Mouse (Mus musculus): ENCODE data around the gene Gm9999. TPM values are rescaled to one million over a fixed set of nuclear protein-coding genes. Genes with fewer than 3 reads are reported as not detected.
"Not testable (repeated sequence)": the region's sequence is repeated elsewhere in the genome, so short reads cannot be mapped to it uniquely, and the experiment has no call there.

Gm9999 gene
- total RNA-seq (2021) = not detected
- long read RNA-seq, experiment 1 = 0 reads
- long read RNA-seq, experiment 2 = 0 reads

DNA sequence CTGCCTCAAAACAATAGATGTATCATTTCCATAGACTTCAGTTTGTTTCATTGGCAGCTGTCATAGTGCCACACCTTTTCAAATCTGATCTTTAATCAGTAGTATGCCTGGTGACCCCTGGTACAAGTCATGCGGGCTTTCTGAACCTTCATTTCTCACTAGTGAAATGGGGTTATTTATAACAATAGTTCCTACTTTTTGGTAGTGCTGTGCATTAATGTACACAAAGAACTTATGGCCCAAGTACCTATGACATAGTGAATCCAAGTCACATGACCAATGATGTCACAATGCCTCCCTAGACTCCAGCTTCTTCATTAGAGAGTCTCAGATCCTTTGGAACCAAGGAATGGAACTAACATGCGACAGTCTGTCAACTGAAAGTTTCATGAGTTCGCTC lies at the start of gene Gm9999:
Gm9999 (plus strand) TSS at position 301 of the 400 bp plus-strand sequence.
- intact Hi-C loops (cut with DNase I) = no loop called here
- no peak for DNase-seq

GRCm38 (mm10) chr7:46934788-46935187 lies 48.6 kb upstream of the Gm9999 start:
- intact Hi-C loops (cut with DNase I) = no loop called here
- no peak for DNase-seq

DNA sequence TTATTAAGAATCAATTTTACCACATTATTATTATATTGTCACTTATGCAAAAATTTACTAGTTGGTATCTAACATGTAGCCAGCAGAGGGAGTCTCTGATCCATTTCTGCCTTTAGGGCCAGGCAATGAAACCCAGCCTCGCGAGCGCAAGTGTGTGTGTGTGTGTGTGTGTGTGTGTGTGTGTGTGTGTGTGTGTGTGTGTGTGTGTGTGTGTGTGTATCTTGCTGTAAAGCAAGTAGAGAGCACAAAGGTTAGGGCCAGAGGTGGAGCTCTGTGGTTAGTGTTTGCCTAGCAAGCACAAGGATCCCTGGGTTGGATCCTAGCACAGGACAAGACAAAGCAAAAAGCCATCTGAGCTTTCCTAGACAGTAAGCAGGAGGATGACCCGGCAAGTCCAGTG lies 47.5 kb upstream of the Gm9999 start:
- intact Hi-C loops (cut with DNase I) = no loop called here
- DNase-seq = no peak

DNA sequence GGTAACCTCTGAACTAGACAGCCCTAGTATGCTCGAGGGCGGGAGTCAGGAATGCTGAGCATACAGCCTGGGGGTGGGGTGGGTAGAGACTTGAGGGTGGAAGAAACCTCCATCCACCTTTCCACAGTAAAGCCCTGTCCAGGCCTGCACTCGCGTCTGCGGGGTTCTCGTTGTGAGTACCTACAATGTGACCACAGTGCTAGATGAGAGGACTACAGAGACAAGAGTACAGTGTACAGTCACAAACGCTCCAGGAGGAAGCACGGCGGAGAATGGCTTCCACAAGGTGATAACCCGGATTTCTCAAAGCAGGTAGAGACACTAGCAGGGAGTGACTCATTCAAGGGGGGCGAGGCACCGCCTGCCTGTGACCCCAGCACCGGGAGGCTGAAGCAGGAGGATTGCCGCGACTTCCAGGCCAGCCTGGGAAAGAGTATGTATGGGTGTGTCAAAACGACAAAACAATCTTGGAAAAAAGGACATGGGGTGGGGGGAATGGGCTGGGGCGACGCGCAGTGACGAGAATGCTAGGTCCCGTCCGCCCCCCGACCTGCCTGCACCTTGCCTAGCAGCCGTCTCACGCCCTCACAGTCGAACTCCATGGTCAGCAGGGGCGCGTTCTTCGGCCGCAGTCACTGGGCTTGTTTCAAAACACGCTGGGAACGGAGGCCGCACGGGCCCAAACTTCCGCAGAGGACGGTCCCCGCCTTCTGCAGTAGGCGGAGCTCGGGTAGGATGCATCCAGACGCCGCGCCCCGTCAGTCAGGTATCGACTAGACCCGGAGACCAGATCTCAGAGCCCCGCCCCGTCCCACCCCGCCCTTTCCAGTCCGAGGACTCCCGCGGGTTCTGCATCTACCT lies 25.3 kb upstream of the Gm9999 start, which contains the start of gene Uevld:
Uevld (minus strand) TSS at position 697 of the 861 bp plus-strand sequence.
- intact Hi-C loops (cut with DNase I) = no loop called here

DNA sequence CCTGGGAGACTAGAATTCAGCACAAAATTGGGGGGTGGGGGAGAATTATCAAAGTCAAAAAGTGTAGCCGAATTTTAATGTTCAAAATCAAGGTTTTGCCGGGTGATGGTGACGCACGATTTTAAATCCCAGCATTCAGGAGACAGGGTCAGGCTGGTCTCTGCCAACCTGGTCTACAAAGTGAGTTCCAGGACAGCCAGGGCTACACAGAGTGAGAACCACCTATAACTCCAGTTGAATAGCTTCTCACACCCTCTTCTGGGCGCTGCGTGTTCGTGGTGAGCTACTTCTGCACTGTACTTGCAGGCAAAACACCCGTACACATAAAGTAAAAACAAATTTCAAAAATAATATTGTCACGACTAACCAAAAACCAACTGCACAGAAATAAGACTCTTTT lies 24.5 kb upstream of the Gm9999 start:
- intact Hi-C loops (cut with DNase I) = no loop called here
- DNase-seq = no peak

More for the DNA sequence above, 25.3 kb upstream of the Gm9999 start, which contains the start of gene Uevld:
- DNase-seq = peak; percentile 91 to 95

- intact Hi-C loops (cut with DNase I) = loop anchor here (5.0 kb wide), 2 partner anchors 121 to 191 kb away; no protein-coding TSS in a partner anchor
- no peak for DNase-seq
Measured at GRCm38 (mm10) chr7:46960991-46961390, 22.4 kb upstream of the Gm9999 start.

- DNase-seq = no peak
- intact Hi-C loops (cut with DNase I) = loop anchor here (2.0 to 5.0 kb wide), 3 partner anchors 53 to 190 kb away; no protein-coding TSS in a partner anchor
Measured at GRCm38 (mm10) chr7:46962132-46962531, 21.2 kb upstream of the Gm9999 start.

DNA sequence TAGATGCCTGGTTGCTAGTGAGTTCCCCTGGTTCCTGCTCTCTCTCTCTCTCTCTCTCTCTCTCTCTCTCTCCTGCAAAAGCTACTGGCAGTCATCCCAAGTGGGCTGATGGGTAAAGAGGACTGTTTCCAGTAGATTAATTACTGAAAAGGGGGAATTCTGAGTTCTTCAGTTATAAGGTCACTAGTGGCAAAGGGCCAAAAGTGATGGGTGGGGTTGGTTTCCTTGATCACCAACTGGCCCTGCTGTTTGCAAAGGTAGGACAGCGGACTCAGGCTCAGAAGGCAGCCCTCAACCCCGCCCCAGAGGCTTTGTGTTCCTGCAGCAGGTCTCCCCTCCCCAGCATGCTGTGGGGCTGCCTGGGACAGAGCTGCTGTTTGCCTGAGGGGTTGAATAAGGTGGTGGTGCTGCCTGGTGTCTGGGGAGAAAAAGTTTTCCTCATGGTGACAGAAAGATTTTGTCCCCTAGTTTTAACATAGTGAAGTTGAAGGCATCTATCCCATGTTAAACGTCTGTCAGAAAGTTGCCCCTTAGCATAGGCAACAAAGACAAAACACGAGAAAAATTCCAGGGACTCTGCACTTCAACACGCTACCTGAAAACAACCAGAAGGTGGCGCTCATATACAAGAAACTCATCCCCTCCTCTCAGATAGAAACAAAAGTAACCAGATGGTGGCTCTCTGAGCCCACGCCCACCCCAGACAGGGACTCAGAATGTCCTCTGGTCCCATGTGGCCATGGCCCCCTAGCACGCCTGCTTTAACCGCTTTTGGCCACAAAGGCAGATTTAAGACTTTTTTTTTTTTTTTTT lies 20.4 kb upstream of the Gm9999 start:
- intact Hi-C loops (cut with DNase I) = loop anchor here (2.0 to 5.0 kb wide), 3 partner anchors 52 to 189 kb away; no protein-coding TSS in a partner anchor
- DNase-seq = peak in 1 of 2 experiments; percentile 54

DNA sequence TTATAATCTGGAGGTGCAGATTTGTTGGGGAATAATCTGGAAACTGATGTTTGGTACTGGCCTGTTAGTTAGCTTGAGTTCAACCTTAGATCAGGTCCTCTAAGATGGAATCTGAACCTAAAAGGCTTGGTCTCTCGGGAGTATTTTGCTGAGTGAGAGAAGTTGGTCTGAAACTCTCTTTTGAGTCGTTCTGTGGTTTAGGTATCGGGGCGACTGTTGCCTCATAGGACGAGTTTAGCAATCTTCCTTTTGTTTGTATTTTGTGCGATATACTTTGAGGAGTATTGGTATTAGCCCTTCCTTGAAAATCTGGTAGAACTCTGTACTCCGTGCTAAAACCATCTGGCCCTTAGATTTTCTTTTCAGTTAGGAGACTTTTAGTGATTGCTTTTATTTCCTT lies 19.3 kb upstream of the Gm9999 start:
- no peak for DNase-seq
- intact Hi-C loops (cut with DNase I) = loop anchor here (5.0 kb wide), 2 partner anchors 118 to 188 kb away; no protein-coding TSS in a partner anchor

DNA sequence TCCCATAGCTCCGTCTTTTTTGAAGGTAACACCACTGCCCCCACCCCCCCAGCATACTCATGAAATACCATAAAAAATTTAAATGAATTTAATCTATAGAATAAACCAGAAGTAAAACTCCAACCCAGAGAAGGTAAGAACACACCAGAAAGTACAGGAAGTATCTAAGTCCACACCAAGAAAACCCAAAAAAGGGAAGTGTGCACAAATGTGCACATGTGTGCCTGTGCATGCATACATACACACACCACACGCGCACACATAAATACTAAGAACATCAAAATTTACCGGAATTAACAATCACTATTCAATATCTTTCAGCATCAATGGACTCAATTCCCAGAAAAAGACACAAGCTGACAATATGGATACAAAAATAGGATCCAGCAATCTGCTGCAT lies 13.5 kb upstream of the Gm9999 start:
- intact Hi-C loops (cut with DNase I) = no loop called here
- no peak for DNase-seq

GRCm38 (mm10) chr7:46974648-46975047 lies 8.7 kb upstream of the Gm9999 start:
- intact Hi-C loops (cut with DNase I) = no loop called here
- DNase-seq = no peak

DNA sequence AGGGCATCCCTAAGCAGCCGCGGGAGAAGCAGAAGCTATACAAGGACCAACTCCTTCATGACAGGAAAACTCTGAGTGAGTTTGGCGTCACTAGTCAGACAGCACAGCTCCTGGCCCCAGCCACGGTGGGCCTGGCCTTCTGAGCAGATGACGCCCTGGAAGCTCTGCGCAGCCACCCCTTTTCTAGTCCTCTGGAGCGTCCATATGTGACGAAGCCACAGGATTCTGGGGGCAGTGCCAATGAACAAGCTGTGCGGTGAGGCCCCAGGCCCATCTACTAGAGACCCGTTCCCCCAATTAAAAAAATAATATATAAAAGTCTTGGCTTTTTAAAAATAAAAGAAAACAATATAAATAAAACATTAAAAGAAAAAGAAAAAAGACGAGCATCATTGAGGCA lies 7.9 kb upstream of the Gm9999 start:
- intact Hi-C loops (cut with DNase I) = no loop called here
- no peak for DNase-seq

GRCm38 (mm10) chr7:46985718-46986505 lies 2.5 kb downstream of the Gm9999 start:
- DNase-seq = no peak
- intact Hi-C loops (cut with DNase I) = no loop called here

GRCm38 (mm10) chr7:46986646-46987045 lies 3.3 kb downstream of the Gm9999 start:
- no peak for DNase-seq
- intact Hi-C loops (cut with DNase I) = no loop called here

GRCm38 (mm10) chr7:46987073-46987472 lies 3.7 kb downstream of the Gm9999 start:
- intact Hi-C loops (cut with DNase I) = no loop called here
- no peak for DNase-seq

DNA sequence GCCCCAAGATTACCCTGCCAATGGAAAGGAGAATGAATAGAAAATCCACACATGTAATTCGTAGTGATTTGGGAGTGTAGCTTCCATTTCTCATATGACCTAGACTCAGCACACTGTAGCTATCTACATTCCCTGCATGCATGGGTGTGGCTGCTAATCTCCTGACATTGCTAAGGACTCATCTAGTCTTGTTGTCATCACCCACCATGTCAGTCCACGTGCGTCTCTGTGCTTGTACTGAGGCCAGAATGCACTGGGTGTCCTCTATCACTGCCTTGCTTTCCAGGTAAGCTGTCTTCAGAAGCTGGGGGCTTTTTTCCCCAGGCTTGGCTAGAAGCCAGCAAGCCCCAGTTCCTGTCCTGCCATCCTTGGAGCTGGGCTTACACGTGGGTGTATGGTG lies 6.0 kb downstream of the Gm9999 start:
- intact Hi-C loops (cut with DNase I) = not testable (repeated sequence)

DNA sequence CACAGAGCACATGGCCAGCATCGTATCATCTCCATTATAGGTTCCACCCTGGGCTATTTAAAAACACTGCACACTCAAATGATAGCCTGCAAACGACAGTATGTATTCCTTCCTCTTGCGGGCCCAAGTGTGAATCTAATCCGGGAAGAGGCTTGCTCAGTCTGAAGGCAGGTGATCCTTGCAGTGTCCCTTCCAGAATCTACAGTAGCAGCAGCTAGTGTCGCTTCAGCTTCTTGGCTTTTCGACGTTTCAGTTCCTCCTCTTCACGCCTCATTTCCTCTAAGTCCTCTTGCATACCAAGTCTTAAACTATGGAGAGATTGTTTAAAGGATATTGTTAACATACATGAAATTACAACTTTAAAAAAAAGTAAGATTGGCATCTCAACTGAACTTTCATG lies 9.7 kb downstream of the Gm9999 start:
- intact Hi-C loops (cut with DNase I) = no loop called here
- DNase-seq = no peak

More for the DNA sequence above, 6.0 kb downstream of the Gm9999 start:
- not testable (repeated sequence) for DNase-seq

GRCm38 (mm10) chr7:46995558-46995957 lies 12.2 kb downstream of the Gm9999 start:
- intact Hi-C loops (cut with DNase I) = no loop called here
- no peak for DNase-seq

- intact Hi-C loops (cut with DNase I) = no loop called here
- no peak for DNase-seq
Measured at GRCm38 (mm10) chr7:46997008-46997407, 13.6 kb downstream of the Gm9999 start.
